Mouse (Mus musculus): ENCODE measurements at regions not wholly inside any gene's neighbourhood (a gene's known extent, or its start where the extent isn't known, plus 50 kb on each side); places are given as distances from the start of the nearest gene placed in this dataset.

DNA sequence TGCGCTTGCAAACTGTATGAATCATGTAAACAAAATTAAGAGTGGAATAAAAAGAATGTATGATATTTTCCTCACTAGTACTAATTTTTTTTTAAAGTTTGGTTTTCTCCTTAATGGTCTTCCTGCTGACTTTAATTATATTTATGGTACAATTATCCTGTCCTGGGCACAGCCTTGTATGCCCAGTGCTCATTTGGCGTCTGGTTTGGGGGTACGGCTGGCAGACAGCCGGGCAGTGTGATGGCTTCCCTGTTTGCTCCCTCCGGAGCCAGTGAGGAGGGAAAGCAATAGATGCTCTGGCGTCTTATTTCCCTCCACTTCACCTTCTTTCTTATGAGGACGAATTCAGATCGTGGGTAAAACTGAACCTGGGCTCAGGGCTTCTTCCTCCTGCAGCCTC lies 239.6 kb upstream of the Nfe2l3 start:
- TF ChIP-seq CTCF (IDR thresholded peaks at IDR 0.05; ENCODE audit: low read depth, low read length) (no peak), POLR2A (IDR thresholded peaks at IDR 0.05; ENCODE audit: borderline replicate concordance, low read depth, low read length) (no peak)

Data from bone marrow macrophage, adult 2 months (primary cell).